Mouse (Mus musculus): ENCODE results near the gene Atp6v0b.

DNA sequence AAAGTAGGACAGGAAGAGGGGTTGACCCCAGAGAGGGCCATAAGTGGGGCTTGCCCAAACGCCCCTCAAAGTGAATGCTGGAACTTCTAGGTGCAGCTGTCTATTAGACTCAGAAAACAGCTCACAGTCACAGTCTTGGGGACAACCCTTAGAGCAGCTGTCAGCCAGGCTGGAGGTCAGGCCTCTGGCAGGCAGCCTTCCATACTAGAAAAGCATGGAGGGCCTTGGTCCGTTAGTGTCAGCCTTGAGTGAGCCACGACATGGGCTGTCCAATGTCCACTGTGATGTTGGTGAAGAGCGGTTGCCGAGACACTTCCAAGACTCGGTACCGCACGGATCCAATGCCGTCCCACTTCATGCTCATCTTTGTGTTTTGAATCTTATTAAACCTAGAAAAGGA is 13.5 kb downstream of the Atp6v0b start:
- TF ChIP-seq POLR2A (IDR thresholded peaks at IDR 0.05; ENCODE audit: low read depth, low read length): no peak
- no peak for TF ChIP-seq CTCF (conservative IDR thresholded peaks at IDR 0.05; ENCODE audit: insufficient read depth, insufficient read length, low read depth, low read length)

Measured in kidney, adult 2 months (tissue).